Mouse (Mus musculus) T-helper 17 cell (primary cell): Measurements from ENCODE around the gene Ick.

Source experiments
- in situ Hi-C, 2 experiments: fragments of 300-600 bp; cut with MboI, MseI; formaldehyde crosslinking; loops; 1 replicate in 1 of 2; 2 replicates in 1 of 2; pipeline ENCODE4 v1.15.1; 2025; ENCODE audit warnings: high pct_unique_total_duplicates in 2 of 2

Ick gene

GRCm38 (mm10) chr9:78139463-78139862, 30.5 kb downstream of the Ick start:
- in situ Hi-C loops = no loop called here

DNA sequence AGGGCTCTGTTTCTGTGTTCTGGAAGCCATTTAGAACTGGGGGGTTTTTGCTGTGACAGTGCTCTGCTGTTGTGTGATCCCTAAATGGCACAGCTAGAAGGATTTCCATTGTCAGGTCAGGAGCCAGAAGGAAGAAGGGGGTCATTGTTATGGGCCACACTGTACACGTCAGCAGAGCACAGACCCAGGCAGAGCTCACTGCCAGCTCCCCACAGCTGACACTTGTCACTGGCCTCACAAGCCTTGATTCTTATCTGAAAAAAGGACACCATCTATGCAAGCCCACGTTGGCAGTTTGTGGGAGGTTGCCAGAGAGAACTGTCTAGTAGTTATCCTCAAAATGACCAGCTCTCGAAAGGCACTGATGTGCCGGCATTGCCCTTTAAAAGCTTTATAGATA, 37.1 kb downstream of the Ick start:
- in situ Hi-C loops = loop anchor here (10.0 kb wide), 2 partner anchors 869 to 1349 kb away; no protein-coding TSS in a partner anchor

DNA sequence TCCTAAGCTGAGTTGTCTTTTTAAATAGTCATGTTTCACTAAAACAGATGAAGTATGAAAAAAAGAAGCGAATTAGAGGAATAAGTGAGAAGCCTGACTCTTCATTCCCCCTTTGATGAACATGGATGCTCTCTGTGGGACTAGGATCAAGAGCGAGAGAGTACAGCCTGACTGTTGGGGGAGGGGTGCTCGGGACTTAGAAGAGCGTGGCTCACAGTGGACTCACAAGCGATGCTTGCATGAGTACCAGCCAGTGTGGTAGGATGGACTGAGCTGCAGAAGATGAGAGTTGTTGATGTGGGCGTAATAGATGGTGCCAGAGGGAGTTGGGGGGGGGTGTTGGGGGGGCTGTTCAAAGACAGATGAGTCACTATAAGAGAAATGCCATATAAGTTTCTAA, 37.6 kb downstream of the Ick start:
- in situ Hi-C loops = loop anchor here (10.0 kb wide), 2 partner anchors 868 to 1348 kb away; no protein-coding TSS in a partner anchor

GRCm38 (mm10) chr9:78148149-78148548, 39.2 kb downstream of the Ick start:
- in situ Hi-C loops = loop anchor here (10.0 kb wide), 2 partner anchors 867 to 1347 kb away; no protein-coding TSS in a partner anchor

GRCm38 (mm10) chr9:78149770-78150169, 40.8 kb downstream of the Ick start:
- in situ Hi-C loops = loop anchor here (10.0 kb wide), 2 partner anchors 865 to 1345 kb away; no protein-coding TSS in a partner anchor

- in situ Hi-C loops = no loop called here
Measured at GRCm38 (mm10) chr9:78154211-78154977, 45.4 kb downstream of the Ick start.

DNA sequence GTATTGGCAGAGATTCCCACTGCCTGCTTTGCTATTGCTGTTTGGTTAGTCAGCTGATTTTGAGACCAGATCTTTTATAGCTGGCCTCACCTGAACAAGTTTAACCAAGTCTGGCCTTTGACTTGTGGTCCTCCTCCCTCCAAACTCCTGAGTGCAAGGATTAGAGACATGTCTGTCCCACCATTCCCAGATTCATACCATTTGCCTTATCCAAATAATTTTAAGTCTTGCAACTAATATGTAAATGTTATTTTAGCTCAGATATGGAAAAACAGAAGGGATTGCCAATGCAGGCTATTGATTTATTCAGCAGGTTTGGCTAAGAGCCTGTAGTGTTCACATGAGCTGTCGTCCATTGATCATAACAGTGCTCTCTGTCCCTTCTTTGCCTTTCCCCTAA, 48.2 kb downstream of the Ick start:
- in situ Hi-C loops = no loop called here

DNA sequence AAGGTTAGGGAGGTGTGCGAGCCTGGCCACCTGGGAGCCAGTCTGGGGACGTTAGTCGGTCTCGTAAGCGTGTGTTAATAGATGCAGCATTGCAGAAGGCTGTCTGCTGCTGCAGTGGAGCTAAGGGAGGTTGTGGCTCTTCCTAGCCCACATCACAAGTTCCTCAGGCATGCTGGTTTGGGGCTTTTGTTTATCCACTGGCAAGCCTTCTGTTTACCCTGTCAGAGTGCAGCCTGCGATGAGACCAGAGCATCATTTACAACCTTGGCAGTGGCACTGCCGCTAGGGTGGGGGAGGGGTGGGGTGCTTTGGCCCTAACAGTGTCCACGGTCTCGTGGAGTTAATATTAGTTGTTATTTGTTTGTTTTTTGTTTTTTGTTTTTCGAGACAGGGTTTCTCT, 54.3 kb downstream of the Ick start:
- in situ Hi-C loops = no loop called here

DNA sequence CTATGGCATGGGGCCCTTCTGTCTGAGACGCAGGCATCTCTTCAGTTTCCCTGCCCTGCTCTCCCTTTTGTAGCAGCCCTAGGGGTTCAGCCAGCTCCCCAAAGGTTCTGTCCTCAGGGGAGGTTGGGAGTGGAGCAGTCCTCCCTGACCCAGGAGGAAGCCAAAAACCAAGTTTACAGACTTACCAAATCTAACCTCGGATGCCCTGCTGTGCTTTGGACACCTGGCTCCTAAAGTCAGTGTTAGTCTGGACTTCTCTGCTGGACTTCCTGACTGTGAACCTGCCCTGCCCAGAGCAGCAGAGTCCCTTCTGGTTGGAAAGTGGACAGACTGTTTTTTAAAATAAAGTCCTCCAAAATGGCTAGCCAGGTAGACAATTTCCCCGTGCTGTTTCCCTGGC, 55.7 kb downstream of the Ick start:
- in situ Hi-C loops = loop anchor here in 1 of 2 experiments (5.0 kb wide), 1 partner anchor 57 kb away; the partner anchor contains the start of genes Fbxo9 and Ick

GRCm38 (mm10) chr9:78165454-78165853, 56.5 kb downstream of the Ick start:
- in situ Hi-C loops = loop anchor here in 1 of 2 experiments (5.0 kb wide), 1 partner anchor 58 kb away; the partner anchor contains the start of genes Fbxo9 and Ick

DNA sequence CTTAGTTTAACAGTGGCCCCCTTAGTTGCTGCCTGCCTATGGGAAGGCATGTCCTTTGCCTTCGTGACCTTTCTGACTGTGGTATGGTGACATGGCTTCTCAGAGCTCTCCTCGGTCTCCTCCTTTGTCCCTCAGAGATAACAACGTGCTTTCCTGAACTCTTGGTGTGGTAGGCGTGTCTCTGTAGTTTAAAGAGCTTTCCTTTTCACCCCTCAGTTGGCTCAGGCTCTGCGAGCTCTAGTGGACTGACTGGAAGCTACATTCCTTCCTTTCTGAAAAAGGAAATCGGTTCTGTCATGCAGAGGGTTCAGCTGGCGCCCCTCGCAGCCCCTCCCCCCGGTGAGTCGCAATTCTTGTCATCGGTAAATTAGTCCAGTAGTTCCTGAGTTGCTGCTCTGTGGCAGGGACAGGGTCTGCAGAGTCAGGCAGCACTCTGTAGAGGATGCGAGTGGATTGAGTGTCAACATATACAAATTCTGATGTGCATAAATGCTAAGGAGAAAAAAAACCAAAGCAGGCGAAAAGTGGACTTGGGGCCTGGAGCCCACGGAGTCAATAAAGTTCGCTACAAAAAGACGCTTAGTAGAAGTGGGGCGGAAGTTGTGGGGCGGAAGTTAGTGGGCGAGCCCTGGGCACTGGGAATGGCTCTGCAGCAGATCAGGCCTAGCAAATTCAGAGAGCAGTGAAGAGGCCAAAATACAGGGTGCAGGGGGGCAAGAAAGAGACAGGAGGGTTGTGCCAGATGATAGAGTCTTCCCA, 57.9 kb downstream of the Ick start:
- in situ Hi-C loops = loop anchor here in 1 of 2 experiments (5.0 kb wide), 1 partner anchor 60 kb away; the partner anchor contains the start of genes Fbxo9 and Ick

GRCm38 (mm10) chr9:78167453-78167969, 58.5 kb downstream of the Ick start:
- in situ Hi-C loops = loop anchor here in 1 of 2 experiments (5.0 kb wide), 1 partner anchor 60 kb away; the partner anchor contains the start of genes Fbxo9 and Ick

- in situ Hi-C loops = loop anchor here in 1 of 2 experiments (5.0 kb wide), 1 partner anchor 62 kb away; the partner anchor contains the start of genes Fbxo9 and Ick
Measured at GRCm38 (mm10) chr9:78168864-78169263, 59.9 kb downstream of the Ick start.

- in situ Hi-C loops = loop anchor here in 1 of 2 experiments (10.0 kb wide), 1 partner anchor 59 kb away; no protein-coding TSS in a partner anchor
Measured at GRCm38 (mm10) chr9:78174016-78174415, 65.0 kb downstream of the Ick start.

- in situ Hi-C loops = loop anchor here in 1 of 2 experiments (10.0 kb wide), 1 partner anchor 60 kb away; no protein-coding TSS in a partner anchor
Measured at GRCm38 (mm10) chr9:78174925-78175276, 65.9 kb downstream of the Ick start.

DNA sequence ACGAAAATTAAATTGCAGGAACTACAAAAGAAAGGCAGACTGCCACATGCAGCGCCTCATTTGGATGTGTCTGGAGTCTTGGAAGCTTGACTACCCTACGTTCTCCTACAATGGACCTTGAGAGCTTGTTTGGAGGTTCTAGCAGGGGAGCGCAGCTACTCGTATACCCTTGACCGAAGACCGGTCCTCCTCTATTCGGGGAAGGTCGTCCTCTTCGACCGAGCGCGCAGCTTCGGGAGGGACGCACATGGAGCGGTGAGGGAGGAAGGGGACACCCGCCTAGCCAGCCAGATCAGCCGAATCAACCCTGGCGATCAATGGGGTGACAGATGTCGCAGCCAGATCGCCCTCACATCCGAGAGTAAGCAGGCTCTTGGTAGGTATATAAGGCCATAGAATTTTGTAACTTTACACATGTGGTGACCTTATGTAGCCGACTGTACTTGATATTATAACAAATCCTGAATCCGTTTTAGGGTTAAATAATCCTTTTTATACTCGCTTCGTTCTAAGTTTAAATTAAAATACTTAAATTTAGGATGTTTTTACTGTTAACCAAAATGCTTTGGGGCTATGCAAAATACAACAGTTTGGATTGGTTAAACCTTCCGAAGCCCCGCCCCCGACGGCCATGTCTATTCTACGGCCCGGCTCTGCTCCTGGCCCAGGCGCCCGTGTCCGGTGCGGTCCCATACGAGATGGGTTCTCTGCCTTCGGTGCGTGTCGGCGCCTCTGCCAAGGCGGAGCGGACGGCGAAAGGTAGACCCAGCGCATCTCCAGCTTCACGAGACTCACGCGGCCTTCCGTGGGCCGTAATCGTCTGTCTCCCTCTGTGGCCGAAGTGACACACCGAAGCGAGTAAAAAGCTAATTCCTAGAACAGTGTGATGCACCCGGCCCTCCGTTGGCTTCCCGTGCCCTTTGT, 66.5 kb downstream of the Ick start:
- in situ Hi-C loops = loop anchor here in 1 of 2 experiments (10.0 kb wide), 1 partner anchor 61 kb away; no protein-coding TSS in a partner anchor

GRCm38 (mm10) chr9:78176201-78176727, 67.3 kb downstream of the Ick start:
- in situ Hi-C loops = loop anchor here in 1 of 2 experiments (10.0 kb wide), 1 partner anchor 61 kb away; no protein-coding TSS in a partner anchor

GRCm38 (mm10) chr9:78176831-78177230, 67.8 kb downstream of the Ick start:
- in situ Hi-C loops = loop anchor here in 1 of 2 experiments (10.0 kb wide), 1 partner anchor 62 kb away; no protein-coding TSS in a partner anchor

- in situ Hi-C loops = loop anchor here in 1 of 2 experiments (10.0 kb wide), 1 partner anchor 63 kb away; no protein-coding TSS in a partner anchor
Measured at GRCm38 (mm10) chr9:78178197-78178596, 69.2 kb downstream of the Ick start.

- in situ Hi-C loops = loop anchor here in 1 of 2 experiments (10.0 kb wide), 1 partner anchor 64 kb away; no protein-coding TSS in a partner anchor
Measured at GRCm38 (mm10) chr9:78179071-78179470, 70.1 kb downstream of the Ick start.
